Mouse (Mus musculus): Measurements from ENCODE around the gene Myl7. TPM values are rescaled to one million over a fixed set of nuclear protein-coding genes. Genes with fewer than 3 reads are reported as not detected.

Gene Myl7
- total and polyA plus RNA-seq, 2 experiments: 0.64 to 0.65 TPM

GRCm38 (mm10) chr11:5918111-5918510, 19.5 kb upstream of the Myl7 start:
- H3K4me3 ChIP-seq (ENCODE audit: insufficient read depth, low read depth, low read length): no peak overlapping the region
- peaks cover 24% of the 10 kb centered on the region; the same call in 1 of the 2 replicates for H3K79me2 ChIP-seq (ENCODE audit: control insufficient read depth, insufficient read depth, low read length)
- TF ChIP-seq CTCF (IDR thresholded peaks at IDR 0.05; ENCODE audit: low read depth, low read length): no peak
- no peak for TF ChIP-seq POLR2A (IDR thresholded peaks at IDR 0.05; ENCODE audit: extremely low read depth, insufficient read depth, low read length)
- peaks cover 33% of the 10 kb centered on the region for H3K4me1 ChIP-seq (ENCODE audit: control insufficient read depth, insufficient read depth, low read length)
- no peak overlapping the region for H3K9ac ChIP-seq (ENCODE audit: low read depth, low read length)
- no peaks in the 10 kb centered on the region for H3K27me3 ChIP-seq (ENCODE audit: control insufficient read depth, insufficient read depth, low read length)
- WGBS: 25% methylated on average over 2 of the region's 2 CpGs
- H3K36me3 ChIP-seq (ENCODE audit: control insufficient read depth, insufficient read depth, low read length): 0 out of 2 replicates have a peak, but pooled peaks cover 2% of the 10 kb centered on the region
- peak overlapping the region; percentile 68 for H3K27ac ChIP-seq (replicated peaks; ENCODE audit: insufficient read depth, low read depth, low read length)
- DNase-seq (ENCODE audit: extremely low read depth, low read depth, low spot score): peak; percentile 85

- 22% methylated on average over 8 of the region's 8 CpGs for WGBS
- peak; percentile 75 for DNase-seq (ENCODE audit: extremely low read depth, low read depth, low spot score)
- Histone ChIP-seq H3K27me3 (ENCODE audit: control insufficient read depth, insufficient read depth, low read length) (no peaks in the 10 kb centered on the region), H3K9ac (ENCODE audit: low read depth, low read length) (peak overlapping the region; percentile 59), H3K36me3 (ENCODE audit: control insufficient read depth, insufficient read depth, low read length) (peaks cover 6% of the 10 kb centered on the region; the same call in 1 of the 2 replicates), H3K79me2 (ENCODE audit: control insufficient read depth, insufficient read depth, low read length) (peaks cover 24% of the 10 kb centered on the region; the same call in 1 of the 2 replicates), H3K4me1 (ENCODE audit: control insufficient read depth, insufficient read depth, low read length) (peaks cover 42% of the 10 kb centered on the region), H3K4me3 (ENCODE audit: insufficient read depth, low read depth, low read length) (peak overlapping the region; percentile 34), H3K27ac (replicated peaks; ENCODE audit: insufficient read depth, low read depth, low read length) (peak overlapping the region; percentile 79)
- TF ChIP-seq CTCF (IDR thresholded peaks at IDR 0.05; ENCODE audit: low read depth, low read length): no peak
- no peak for TF ChIP-seq POLR2A (IDR thresholded peaks at IDR 0.05; ENCODE audit: extremely low read depth, insufficient read depth, low read length)
These were observed 17.6 kb upstream of the Myl7 start for GRCm38 (mm10) chr11:5916178-5916548.

- peak; percentile 100 for DNase-seq (ENCODE audit: extremely low read depth, low read depth, low spot score)
- H3K27me3 ChIP-seq (ENCODE audit: control insufficient read depth, insufficient read depth, low read length): no peaks in the 10 kb centered on the region
- H3K79me2 ChIP-seq (ENCODE audit: control insufficient read depth, insufficient read depth, low read length): peaks cover 24% of the 10 kb centered on the region; the same call in 1 of the 2 replicates
- H3K4me3 ChIP-seq (ENCODE audit: insufficient read depth, low read depth, low read length): peak overlapping the region; percentile 42
- no peak for TF ChIP-seq POLR2A (IDR thresholded peaks at IDR 0.05; ENCODE audit: extremely low read depth, insufficient read depth, low read length)
- no peak for TF ChIP-seq CTCF (IDR thresholded peaks at IDR 0.05; ENCODE audit: low read depth, low read length)
- H3K36me3 ChIP-seq (ENCODE audit: control insufficient read depth, insufficient read depth, low read length): peaks cover 9% of the 10 kb centered on the region; the same call in 1 of the 2 replicates
- 14% methylated on average over 5 of the region's 5 CpGs for WGBS
- peaks cover 45% of the 10 kb centered on the region for H3K4me1 ChIP-seq (ENCODE audit: control insufficient read depth, insufficient read depth, low read length)
- H3K27ac ChIP-seq (replicated peaks; ENCODE audit: insufficient read depth, low read depth, low read length): peak overlapping the region; percentile 97
- peak overlapping the region; percentile 59 for H3K9ac ChIP-seq (ENCODE audit: low read depth, low read length)
These were observed 17.0 kb upstream of the Myl7 start for GRCm38 (mm10) chr11:5915429-5916177.

GRCm38 (mm10) chr11:5914940-5915339, 16.4 kb upstream of the Myl7 start:
- Histone ChIP-seq H3K36me3 (ENCODE audit: control insufficient read depth, insufficient read depth, low read length) (peaks cover 11% of the 10 kb centered on the region; the same call in 1 of the 2 replicates), H3K4me3 (ENCODE audit: insufficient read depth, low read depth, low read length) (peak overlapping the region; percentile 58), H3K27me3 (ENCODE audit: control insufficient read depth, insufficient read depth, low read length) (no peaks in the 10 kb centered on the region), H3K9ac (ENCODE audit: low read depth, low read length) (peak overlapping the region; percentile 81), H3K79me2 (ENCODE audit: control insufficient read depth, insufficient read depth, low read length) (peaks cover 24% of the 10 kb centered on the region; the same call in 1 of the 2 replicates), H3K4me1 (ENCODE audit: control insufficient read depth, insufficient read depth, low read length) (peaks cover 42% of the 10 kb centered on the region), H3K27ac (replicated peaks; ENCODE audit: insufficient read depth, low read depth, low read length) (peak overlapping the region; percentile 97)
- 14% methylated on average over 5 of the region's 5 CpGs for WGBS
- DNase-seq (ENCODE audit: extremely low read depth, low read depth, low spot score): peak; percentile 98
- TF ChIP-seq POLR2A (IDR thresholded peaks at IDR 0.05; ENCODE audit: extremely low read depth, insufficient read depth, low read length) (peak; percentile 93), CTCF (IDR thresholded peaks at IDR 0.05; ENCODE audit: low read depth, low read length) (no peak)

- WGBS: 51% methylated on average over 4 of the region's 4 CpGs
These were observed 15.4 kb upstream of the Myl7 start for GRCm38 (mm10) chr11:5913936-5914335.

More at GRCm38 (mm10) chr11:5913936-5914335, 15.4 kb upstream of the Myl7 start:
- Histone ChIP-seq H3K4me3 (ENCODE audit: insufficient read depth, low read depth, low read length) (peak overlapping the region; percentile 58), H3K9ac (ENCODE audit: low read depth, low read length) (peak overlapping the region; percentile 81), H3K27ac (replicated peaks; ENCODE audit: insufficient read depth, low read depth, low read length) (peak overlapping the region; percentile 93), H3K79me2 (ENCODE audit: control insufficient read depth, insufficient read depth, low read length) (peaks cover 24% of the 10 kb centered on the region; the same call in 1 of the 2 replicates), H3K27me3 (ENCODE audit: control insufficient read depth, insufficient read depth, low read length) (no peaks in the 10 kb centered on the region), H3K4me1 (ENCODE audit: control insufficient read depth, insufficient read depth, low read length) (peaks cover 42% of the 10 kb centered on the region), H3K36me3 (ENCODE audit: control insufficient read depth, insufficient read depth, low read length) (peaks cover 14% of the 10 kb centered on the region; the same call in 1 of the 2 replicates)
- peak; percentile 35 for DNase-seq (ENCODE audit: extremely low read depth, low read depth, low spot score)
- TF ChIP-seq CTCF (IDR thresholded peaks at IDR 0.05; ENCODE audit: low read depth, low read length): no peak
- TF ChIP-seq POLR2A (IDR thresholded peaks at IDR 0.05; ENCODE audit: extremely low read depth, insufficient read depth, low read length): no peak
